Mouse (Mus musculus): ENCODE measurements around the gene Tfr2.
A peak's percentile ranks its signal among the peaks of the same experiment; 100 is the strongest.
"Not testable (repeated sequence)": the region's sequence is repeated elsewhere in the genome, so short reads cannot be mapped to it uniquely, and the experiment has no call there.

The Tfr2 gene

DNA sequence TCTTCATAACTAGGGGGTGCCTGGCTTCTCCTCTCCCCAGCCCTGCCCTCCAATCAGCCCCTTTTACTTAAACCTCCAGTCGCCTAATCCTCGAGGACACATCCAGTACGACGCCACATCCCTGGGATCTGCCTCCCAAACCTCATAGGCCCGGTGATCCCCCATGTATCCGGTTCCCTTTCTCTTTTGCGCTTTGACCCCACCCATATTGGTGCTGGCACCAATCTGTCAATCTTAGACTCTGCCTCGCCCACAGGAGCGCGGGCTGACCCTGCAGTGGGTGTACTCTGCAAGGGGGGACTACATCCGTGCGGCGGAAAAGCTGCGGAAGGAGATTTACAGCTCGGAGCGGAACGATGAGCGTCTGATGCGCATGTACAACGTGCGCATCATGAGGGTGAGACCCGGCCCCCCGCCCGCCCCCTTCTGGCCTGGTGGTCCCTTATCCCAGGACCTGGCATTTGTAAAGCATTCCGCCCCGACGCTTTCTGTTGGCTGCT is 14.1 kb downstream of the Tfr2 start:
- DNase-seq (ENCODE audit: low read depth, low spot score): no peak

DNA sequence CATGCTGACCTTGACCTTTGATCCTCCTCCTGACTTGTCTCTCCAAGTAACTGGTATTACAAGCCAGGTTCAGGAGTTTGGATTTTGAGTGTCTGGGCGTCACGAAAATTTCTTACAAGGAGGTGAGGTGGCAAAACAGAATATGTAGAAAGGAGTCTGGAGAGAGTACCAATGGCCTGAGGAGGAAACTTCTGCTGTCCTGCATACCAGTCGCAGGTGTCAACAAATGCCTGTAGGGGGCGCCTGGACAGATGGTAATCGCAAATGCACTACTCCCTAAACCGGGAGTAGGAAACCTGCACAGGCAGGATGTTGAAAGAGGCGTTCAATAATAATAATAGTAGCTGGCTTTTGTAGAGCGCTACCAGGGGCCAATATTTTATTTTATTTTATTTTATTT is 15.3 kb downstream of the Tfr2 start:
- DNase-seq (ENCODE audit: low read depth, low spot score): no peak

DNA sequence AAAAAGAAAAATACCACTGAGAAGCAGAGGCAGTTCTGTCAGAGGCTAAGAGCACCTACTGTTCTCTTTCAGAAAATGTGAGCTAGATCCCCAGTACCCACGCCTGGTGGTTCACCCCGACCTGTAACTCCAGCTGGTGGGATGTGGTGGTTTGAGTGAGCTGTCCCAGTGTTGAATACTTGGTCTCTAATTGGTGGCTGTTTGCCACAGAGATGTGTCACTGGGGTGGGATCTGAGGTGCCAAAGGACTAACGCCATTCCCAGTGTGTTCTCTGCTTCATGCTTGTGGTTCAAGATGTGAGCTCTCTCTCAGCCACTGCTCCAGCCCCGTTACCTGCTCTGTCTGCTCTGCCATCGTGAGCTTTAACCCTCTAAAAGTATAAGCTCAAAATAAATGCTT is 20.9 kb downstream of the Tfr2 start:
- DNase-seq (ENCODE audit: low read depth, low spot score): no peak

DNA sequence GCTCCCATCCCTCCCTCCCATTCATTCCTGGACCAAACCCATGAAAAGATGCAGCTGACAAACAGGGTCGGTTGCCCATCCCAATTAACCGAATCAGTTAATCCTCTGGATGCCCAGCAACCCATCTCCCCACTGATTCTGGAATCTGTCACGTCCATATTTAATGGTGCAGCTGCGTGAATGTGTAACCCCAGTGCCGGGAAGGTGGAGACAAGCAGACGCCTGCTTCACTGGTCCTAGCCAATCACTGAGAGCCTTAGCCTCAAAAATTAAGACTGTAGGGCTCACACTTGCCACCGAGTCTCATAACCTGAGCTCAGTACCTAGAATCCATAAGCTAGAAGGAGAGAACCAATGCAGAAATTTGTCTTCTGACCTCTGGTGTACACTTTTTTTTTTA is 26.3 kb downstream of the Tfr2 start:
- DNase-seq (ENCODE audit: low read depth, low spot score): no peak

DNA sequence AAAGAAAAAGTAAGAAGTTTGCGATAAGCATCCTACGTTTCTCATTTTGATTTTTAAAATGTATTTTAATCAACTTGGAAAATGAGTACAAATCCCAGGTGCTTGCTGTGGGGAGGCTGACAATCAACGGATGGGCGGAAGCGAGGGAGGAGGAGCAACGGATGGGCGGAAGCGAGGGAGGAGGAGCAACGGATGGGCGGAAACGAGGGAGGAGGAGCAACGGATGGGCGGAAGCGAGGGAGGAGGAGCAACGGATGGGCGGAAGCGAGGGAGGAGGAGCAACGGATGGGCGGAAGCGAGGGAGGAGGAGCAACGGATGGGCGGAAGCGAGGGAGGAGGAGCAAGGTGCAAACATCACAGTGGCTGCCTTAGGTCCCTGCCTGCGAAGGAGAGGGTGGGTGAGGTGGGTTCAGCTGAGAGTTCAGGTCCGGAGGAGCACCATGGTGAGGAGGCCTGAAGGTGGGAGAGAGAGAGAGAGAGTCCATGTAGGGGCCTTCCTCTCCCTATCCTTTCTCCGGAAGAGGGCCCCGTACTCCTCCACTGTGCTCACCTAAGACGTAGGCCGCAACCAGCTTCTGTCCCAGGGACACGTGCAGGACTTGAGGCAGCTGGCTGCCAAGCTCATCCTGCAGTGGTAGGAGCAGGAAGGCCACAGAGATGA is 27.1 kb downstream of the Tfr2 start:
- DNase-seq (ENCODE audit: low read depth, low spot score): no peak

DNA sequence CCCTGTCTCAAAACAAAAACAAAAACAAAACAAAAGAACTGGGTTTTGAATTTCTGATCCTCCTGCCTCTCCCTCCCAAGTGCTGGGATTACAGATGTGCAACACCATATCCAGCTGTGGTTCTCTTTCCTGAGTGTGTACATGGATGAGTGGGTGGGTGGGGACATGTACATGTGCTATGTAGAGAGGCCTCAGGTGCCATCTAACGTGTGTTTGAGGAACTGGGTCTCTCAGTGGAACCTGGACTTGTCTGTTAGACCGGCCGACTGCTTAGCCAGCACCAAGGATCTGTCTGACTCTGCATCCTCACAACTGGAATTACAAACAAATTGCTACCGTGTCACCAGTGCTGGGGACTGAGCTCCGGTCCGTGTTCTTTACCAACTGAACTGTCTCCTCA is 28.0 kb downstream of the Tfr2 start:
- no peak for DNase-seq (ENCODE audit: low read depth, low spot score)

DNA sequence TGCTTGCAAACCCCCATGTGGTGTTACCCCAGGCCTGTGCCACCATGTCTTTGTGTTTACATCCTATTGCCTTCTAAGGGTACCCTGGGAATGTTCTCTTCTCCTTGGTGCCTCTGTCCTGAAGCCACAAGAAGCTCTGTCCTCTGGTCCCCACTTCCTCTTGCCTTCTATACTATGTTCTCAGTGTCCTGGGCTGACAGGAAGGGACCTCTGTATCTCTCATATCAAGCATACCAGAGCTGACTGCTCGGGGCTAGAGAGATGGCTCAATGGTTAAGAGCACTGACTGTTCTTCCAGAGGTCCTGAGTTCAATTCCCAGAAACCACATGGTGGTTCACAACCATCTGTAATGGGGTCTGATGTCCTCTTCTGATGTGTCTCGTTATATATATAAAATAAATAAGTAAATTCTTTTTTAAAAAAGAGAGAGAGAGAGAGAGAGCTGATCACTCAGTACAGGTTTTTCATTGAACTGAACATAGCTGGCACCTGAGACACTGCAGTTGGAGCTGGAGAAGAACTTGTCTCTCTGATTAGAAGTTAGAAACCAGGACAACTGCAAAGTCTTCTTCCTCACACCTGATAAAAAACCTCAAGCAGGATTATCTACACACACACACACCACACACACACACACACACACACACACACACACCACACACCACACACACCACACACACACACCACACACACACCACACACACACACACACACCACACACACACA is 28.6 kb downstream of the Tfr2 start:
- no peak for DNase-seq (ENCODE audit: low read depth, low spot score)

DNA sequence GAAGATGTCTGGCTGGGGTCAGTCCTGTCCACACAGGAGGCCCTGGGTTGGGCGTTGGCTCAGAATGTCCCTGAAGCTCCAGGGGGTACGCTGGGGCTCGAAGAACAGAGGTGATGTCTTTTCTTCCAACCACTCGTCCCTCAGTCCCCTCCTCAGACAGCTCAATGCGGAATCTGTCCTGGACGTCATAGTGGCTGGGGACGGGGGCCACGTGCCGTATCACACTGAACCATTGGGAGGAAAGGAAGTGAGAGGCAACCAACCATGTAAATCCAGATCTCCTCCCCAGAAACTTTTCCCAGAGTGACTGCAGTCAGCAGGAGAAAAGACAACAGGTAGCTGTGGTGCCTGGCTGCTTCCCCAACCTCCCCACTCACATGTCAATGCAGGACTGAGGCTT is 30.0 kb downstream of the Tfr2 start:
- DNase-seq (ENCODE audit: low read depth, low spot score): no peak

DNA sequence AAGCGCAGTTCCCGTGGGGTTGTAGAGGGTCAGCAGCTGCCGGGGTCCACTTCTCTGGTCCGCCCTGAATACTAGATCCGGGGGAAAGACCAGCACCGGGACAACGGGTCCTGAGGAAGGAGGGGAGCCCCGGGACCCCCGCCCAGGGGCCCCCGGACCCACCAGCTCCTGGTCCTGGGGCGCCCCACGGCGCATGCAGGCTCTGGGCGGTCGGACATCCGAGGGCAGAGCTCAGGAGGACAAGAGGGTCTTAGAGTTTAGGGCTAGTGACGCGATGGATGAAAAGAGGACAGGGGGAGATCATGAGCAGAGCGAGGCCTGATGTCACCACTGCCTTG is 30.6 kb downstream of the Tfr2 start:
- no peak for DNase-seq (ENCODE audit: low read depth, low spot score)

DNA sequence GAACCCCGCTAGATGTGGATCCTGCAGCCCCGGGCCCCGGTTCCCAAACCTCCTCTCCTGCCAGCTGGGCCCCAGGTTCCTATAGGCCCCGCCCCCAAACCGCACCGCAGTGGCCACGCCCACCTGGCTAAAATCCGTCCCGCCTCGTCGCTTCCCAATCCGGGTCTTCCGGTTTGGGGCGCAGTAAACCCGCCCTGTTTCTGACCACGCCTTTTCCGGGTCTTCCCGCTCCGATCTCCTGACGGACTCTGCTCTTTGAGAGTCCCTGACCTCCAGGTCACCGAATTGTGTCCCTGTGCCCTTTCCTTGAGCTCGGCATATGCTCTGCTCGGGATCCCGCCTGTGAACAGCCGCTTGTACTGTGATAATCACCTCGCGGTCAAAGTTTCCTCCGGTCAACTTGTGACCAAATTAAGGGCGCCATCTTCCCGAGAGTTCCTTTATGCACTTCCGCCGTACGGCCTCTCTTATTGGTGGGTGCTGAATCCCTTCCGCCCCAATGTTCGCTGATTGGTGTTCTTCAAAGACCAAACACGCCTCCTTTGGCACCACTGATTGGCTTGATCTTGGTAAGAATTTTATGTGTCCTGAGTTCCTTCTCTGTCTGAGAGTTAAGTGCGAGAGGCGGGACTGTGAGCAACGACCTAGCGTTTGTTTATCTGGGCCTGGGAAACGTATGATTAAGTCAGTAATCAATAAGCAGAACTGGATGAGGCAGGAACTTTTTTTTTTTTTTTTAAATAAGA is 31.2 kb downstream of the Tfr2 start, which contains the start of gene Mospd3:
Gene Mospd3 (minus strand): TSS at position 440 of the 746 bp plus-strand sequence.
- peak; percentile 96 for DNase-seq (ENCODE audit: low read depth, low spot score)

DNA sequence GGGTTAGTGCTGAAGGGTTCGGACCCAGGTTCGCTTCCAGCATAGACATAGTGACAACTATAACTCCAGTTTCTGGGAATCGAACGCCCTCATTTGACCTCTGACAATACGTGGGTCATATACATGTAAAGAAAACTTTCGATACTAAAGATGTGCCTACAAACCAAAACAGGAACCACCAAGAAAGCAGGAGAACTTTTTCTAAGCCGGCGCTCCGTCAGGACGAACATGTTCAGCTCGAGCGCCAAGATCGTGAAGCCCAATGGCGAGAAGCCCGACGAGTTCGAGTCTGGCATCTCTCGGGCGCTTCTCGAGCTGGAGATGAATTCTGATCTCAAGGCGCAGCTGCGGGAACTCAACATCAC is 31.7 kb downstream of the Tfr2 start:
- no peak for DNase-seq (ENCODE audit: low read depth, low spot score)

DNA sequence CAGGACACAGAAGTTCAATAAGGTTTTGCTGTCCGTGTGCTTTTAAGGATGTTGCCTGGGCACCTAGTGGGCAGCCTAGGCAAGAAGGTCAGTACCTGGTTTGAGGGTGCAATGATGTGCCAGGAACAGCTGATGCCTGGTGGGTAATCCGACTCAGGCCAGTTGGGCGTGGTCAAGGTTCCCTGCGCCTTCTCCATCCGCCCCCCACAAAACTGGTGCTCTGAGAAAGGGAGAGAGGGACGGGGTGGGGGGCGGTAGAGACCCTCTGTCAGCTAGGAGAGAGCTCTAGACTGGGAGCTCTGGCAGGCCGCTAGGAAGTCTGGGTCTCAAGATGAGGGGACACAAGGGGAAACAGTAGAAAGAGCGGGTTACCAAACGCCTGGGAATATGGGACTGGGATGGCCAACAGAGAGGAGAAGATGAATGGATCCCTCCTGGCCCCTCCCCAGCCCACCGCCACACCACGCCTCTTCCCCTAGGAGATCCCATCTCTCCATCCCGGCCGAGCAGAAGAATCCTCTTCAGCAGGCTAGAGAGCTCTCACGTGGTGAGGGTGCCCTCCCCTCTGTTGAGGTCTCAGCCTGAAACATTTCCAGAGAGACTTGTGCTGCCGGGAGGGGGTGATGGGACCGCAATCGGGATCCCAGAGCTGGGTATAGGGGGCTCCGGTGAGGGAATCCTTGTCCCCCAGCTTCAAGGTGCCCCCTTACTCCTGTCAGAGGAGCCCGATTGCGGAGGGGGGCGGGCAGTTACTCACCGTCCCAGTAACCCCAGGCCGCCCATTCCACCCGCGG is 38.4 kb downstream of the Tfr2 start:
- DNase-seq (ENCODE audit: low read depth, low spot score): no peak

DNA sequence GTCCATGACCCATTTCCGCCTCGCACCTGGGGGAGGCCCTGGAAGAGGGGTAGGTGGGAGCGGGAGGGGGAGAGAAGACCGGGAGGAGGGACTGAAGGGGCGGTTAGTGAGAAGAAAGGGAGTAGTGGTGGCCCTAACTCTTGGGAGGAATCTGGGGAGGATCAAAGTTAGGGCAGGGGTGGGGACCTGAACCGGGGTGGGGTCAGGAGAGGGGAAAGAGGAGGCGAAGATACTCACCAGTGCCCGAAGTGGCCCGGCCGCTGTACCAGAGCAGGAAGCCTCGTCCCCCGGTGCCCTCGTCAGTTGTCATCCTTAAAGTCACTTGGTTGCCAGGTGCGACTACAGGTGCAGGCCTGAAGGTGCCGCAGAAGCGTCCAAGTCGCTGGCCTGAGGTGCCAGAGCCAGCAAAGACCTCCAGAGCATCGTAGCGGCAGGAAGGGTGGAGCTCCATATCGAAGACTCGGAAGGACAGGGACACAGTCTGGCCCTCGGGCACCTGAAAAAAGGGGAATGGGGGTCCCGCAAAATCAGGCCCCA is 39.1 kb downstream of the Tfr2 start:
- DNase-seq (ENCODE audit: low read depth, low spot score): no peak

DNA sequence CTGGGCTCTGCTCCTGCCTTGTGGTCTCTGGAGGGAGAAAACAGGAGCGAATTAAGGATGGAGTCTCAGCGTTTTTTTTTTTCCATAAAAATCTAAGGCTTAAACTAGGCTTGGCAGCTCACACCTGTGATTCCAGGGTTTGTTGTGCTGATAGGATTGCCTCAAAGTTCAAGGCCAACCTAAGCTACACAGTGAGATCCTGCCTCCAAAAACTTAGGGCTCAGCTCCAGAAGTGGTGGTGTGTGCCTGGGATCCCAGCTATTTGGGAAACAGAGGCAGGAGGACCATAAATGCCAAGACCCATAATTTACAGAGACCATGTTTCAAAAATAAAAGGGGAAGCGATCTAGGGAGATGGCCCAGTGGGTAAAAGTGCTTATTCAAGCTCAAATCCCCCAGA is 39.7 kb downstream of the Tfr2 start:
- no peak for DNase-seq (ENCODE audit: low read depth, low spot score)

DNA sequence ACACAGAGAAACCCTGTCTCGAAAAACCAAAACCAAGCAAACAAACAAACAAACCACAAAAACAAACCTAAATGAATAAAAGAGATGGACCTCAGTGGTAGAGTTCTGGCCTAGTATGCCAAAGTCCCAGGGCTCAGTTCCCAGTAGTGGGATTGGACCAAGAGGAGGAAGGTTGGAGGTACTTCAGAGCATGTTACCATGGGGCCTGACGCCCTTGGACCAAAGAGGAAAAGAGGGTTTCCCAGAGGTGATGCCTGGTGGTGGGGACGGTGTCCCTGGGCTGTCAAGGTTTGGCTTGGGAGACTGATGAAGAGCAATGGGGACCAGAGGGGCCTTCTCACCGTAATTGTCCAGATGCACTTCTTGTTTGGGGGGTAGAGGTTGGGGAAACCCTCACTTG is 40.4 kb downstream of the Tfr2 start:
- no peak for DNase-seq (ENCODE audit: low read depth, low spot score)

DNA sequence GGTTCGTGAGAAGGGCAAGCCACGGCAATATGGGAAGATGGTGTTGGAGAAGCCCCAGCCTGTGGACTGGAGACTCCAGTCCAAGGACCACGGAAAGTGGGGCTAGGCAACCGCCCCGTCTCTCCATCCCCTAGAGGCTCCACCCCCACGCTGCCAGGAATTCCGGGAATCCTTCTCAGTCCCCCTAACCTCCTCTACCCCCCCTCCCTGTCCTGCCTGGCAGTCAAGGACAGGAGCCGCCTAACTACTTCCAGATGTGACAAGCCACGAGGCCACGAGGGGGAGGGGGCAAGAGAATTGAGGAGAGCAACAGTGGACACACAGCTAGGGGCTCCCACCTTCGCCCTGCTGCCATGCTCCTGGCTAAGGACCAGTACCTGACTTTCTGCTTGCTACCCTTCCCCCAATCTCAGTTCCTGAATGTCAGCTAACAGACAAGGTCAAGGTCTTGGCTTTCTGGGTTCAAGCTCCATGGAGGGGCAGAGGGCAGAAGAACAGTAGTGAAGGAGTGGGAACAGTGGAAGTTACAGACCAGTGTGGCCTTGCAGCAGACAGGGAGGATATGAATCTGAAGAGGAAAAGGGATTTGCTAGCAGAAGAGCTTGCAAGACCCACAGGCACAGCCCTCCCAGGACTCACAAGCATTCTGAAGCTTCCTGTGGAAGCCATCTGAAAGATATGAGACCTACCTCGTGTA is 41.1 kb downstream of the Tfr2 start:
- no peak for DNase-seq (ENCODE audit: low read depth, low spot score)

DNA sequence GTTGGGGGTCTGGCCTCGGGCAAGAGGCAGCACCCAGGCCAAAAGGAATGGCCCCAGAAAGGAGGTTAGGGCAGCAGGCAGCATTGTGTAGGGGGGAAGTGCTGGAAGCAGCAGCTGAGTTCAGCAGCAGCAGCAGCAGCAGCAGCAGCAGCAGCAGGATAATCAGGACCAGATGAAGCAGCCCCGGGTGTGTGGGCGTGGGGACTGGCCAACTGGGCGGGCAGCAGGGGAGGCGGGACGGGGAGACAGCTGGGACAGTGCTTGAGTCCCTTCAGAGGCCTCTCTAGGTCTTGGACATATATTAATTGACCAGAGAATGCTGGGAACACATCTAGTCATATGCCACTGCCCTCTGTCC is 41.6 kb downstream of the Tfr2 start:
- no peak for DNase-seq (ENCODE audit: low read depth, low spot score)

DNA sequence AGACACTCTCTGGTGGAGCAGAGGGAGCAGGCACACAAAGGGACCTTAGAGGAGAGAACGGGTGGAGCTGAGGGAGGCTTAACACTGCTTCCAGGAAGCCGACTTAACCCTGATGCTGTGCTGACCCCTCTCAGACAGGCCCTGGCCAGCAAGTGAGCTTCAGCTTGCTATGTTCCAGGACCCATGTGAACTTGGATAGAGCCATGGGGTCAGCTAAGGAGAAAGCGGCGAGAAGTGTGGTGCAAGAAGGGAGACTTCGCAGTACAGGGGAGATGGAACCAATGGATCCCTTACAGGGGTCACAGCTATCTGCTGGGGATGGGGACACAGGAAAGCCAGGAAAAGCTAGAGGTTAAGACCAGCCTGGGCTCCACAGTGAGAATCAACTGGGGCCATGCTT is 43.4 kb downstream of the Tfr2 start:
- DNase-seq (ENCODE audit: low read depth, low spot score): no peak

DNA sequence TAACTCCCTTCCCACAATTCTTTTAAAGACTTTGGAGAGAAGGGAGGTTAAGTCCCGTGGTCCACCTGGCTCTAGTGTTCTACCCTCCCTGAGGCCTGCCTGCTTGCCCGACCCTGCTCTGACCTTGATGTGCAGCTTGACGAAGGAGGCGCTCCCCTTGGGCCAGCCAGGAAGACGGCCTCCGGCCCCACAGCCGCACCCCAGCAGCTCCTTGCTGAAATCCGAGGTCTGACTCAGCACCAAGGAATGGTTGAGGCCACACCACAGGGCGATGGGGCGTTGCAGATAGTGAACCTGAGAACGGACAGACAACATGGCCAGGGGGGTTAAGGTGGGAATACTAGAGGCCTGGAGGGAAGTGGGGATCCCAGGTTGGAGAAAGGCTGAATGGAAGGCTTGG is 43.9 kb downstream of the Tfr2 start, which contains the start of gene Pcolce:
Gene Pcolce (minus strand): TSS at position 235 of the 400 bp plus-strand sequence.
- DNase-seq (ENCODE audit: low read depth, low spot score): no peak

DNA sequence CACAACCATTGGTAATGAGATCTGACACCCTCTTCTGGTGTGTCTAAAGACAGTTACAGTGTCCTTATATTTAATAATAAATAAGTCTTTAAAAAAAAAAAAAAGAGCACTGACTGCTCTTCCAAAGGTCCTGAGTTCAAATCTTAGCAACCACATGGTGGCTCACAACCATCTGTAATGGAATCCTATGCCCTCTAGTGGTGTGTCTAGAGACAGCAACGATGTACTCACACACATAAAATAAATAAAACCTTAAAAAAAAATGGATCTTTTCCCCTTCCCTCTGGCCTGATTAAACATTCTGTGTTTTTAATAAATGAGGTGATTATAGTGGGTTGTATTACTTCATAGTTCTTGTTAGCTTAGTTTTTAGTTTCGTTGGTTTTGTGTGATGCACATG is 45.3 kb downstream of the Tfr2 start:
- DNase-seq (ENCODE audit: low read depth, low spot score): not testable (repeated sequence)

DNA sequence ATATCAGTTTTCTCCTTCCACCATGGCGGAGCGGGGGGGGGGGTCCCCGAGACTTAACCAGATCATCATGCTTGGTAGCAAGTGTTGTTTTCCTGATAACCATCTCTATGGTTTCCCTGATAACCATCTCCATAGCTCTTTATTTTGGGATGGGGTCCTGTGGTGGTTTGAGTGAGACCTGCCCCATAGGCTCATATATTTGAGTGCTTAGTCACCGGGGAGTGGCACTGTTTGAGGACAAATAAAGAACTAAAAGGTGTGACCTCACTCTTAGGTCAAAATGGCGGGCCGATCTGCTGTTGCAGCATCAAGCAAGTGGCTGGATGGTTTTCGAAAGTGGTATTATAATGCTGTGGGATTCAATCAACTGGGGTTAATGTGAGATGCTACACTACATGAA is 45.7 kb downstream of the Tfr2 start:
- no peak for DNase-seq (ENCODE audit: low read depth, low spot score)

Data from retina, adult 2 months (tissue).